Mouse (Mus musculus) liver, adult 2 months (tissue): Measurements from ENCODE around the gene Rangap1. TPM values are rescaled to one million over a fixed set of nuclear protein-coding genes. Genes with fewer than 3 reads are reported as not detected.

ENCODE experiments used
- DNase-seq: peaks from one replicate; pipeline ENCODE4 v3.0.0-alpha.2; 2011; ENCODE audit warnings: low read depth, low spot score; ENCODE audit errors: extremely low read depth
- H3K27ac ChIP-seq: fragments of 200-500 bp; replicated peaks from 2 replicates; pipeline ENCODE4 v1.5.1; 2012; ENCODE audit warnings: low read depth, mild to moderate bottlenecking, control low read depth, inconsistent platforms, low read length; ENCODE audit not compliant: insufficient read depth
- H3K27me3 ChIP-seq: fragments of 200-500 bp; 2 replicates; pipeline ENCODE4 v1.6.1; 2012; ENCODE audit warnings: mild to moderate bottlenecking, moderate library complexity, low read length, inconsistent platforms; ENCODE audit not compliant: control insufficient read depth, insufficient read depth
- H3K36me3 ChIP-seq: fragments of 200-500 bp; 2 replicates; pipeline ENCODE4 v1.6.1; 2012; ENCODE audit warnings: low read length, inconsistent platforms; ENCODE audit not compliant: control insufficient read depth, insufficient read depth
- H3K4me1 ChIP-seq: fragments of 200-500 bp; 2 replicates; pipeline ENCODE4 v1.6.1; 2011; ENCODE audit warnings: low read length; ENCODE audit not compliant: control insufficient read depth, insufficient read depth
- H3K4me3 ChIP-seq: fragments of 200-500 bp; 2 replicates; pipeline ENCODE4 v1.5.1; 2011; ENCODE audit warnings: low read depth, mild to moderate bottlenecking, control low read depth, low read length, moderate library complexity; ENCODE audit not compliant: insufficient read depth
- H3K79me2 ChIP-seq: fragments of 200-500 bp; 2 replicates; pipeline ENCODE4 v1.6.1; 2012; ENCODE audit warnings: inconsistent platforms, mild to moderate bottlenecking, low read length, moderate library complexity; ENCODE audit not compliant: control insufficient read depth, insufficient read depth
- H3K9ac ChIP-seq: fragments of 200-500 bp; 2 replicates; pipeline ENCODE4 v1.6.1; 2012; ENCODE audit warnings: low read depth, mild to moderate bottlenecking, control low read depth, inconsistent platforms, low read length
- CTCF ChIP-seq: fragments of 200-500 bp; IDR thresholded peaks from 2 replicates; pipeline ENCODE4 v1.5.1; 2011; ENCODE audit warnings: low read depth, low read length, control low read depth
- POLR2A ChIP-seq: fragments of 200-500 bp; IDR thresholded peaks from 2 replicates; pipeline ENCODE4 v1.6.1; 2011; ENCODE audit warnings: low read length, control low read depth; ENCODE audit not compliant: insufficient read depth; ENCODE audit errors: extremely low read depth
- WGBS: fragments of 180-500 bp; shearing (Covaris S2); methylation state at CpG from one replicate; pipeline ENCODE4 v1.1.7; 2018; 5-methylcytosine and 5-hydroxymethylcytosine counted together
- polyA plus RNA-seq: library from polyadenylated mRNA; depleted of rRNA; stranded (reverse); fragments of >200 nt; gene quantifications from 2 replicates; pipeline ENCODE4 v1.2.3, GENCODE M21; 2012
- total RNA-seq: library from RNA; depleted of rRNA; stranded (reverse); fragments of >200 nt; gene quantifications from 2 replicates; pipeline ENCODE4 v1.2.3, GENCODE M21; 2014

Rangap1 gene
- total and polyA plus RNA-seq, 2 experiments, result 24.8 to 32.8 TPM

- H3K9ac ChIP-seq, result no peak overlapping the region
- no peak for DNase-seq
- WGBS, result 73% methylated on average over 9 of the region's 9 CpGs
These were observed 20.3 kb upstream of the Rangap1 start for GRCm38 (mm10) chr15:81765651-81766050.

DNA sequence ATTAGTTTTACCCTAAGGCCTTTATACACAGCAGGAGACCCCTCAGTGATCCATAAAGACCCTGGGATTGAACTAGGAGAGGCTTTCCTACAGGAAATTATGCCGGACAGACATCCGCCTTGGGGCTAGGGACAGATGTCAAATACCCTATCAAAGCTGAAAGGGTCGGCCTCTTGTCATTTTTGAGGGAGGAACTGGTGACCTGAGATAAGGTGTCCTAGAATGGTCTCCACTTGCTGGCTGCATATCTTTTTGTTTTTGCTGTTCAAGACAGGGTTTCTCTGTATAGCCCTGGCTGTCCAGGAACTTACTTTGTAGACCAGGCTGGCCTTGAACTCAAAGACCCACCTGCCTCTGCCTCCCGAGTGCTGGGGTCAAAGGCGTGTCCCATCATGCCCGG, 19.2 kb upstream of the Rangap1 start:
- Histone ChIP-seq H3K79me2 (peaks cover 13% of the 10 kb centered on the region; the same call in 1 of the 2 replicates), H3K4me3 (no peak overlapping the region), H3K27ac (no peak overlapping the region), H3K36me3 (no peaks in the 10 kb centered on the region; the same call in 1 of the 2 replicates), H3K9ac (no peak overlapping the region), H3K27me3 (no peaks in the 10 kb centered on the region), H3K4me1 (peaks cover 5% of the 10 kb centered on the region; the same call in 1 of the 2 replicates)
- TF ChIP-seq POLR2A (no peak), CTCF (no peak)
- 89% methylated on average over 6 of the region's 6 CpGs for WGBS
- no peak for DNase-seq

More at GRCm38 (mm10) chr15:81765651-81766050, 20.3 kb upstream of the Rangap1 start:
- Histone ChIP-seq H3K79me2 (peaks cover 9% of the 10 kb centered on the region; the same call in 1 of the 2 replicates), H3K4me3 (no peak overlapping the region), H3K4me1 (peaks cover under 1% of the 10 kb centered on the region; the same call in 1 of the 2 replicates), H3K27ac (no peak overlapping the region), H3K36me3 (no peaks in the 10 kb centered on the region; the same call in 1 of the 2 replicates), H3K27me3 (no peaks in the 10 kb centered on the region)
- no peak for TF ChIP-seq CTCF
- TF ChIP-seq POLR2A, result no peak

DNA sequence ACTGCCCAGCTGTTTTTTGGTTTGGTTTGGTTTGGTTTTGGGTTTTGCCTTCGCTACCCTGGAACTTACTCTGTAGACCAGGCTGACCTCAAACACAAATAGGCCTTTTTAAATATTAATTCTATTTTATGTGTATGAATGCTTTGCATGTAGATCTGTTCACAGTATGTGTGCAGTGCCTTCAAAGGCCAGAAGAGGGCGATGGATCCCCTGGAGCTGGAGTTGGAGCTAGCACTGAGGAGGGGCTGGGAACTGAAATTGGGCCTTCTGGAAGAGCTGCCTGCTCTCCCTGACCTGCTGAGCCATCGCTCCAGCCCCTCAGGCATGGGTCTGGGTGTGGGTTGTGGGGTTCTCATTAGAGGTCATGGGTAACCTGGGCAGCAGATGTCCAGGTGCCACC, 16.6 kb upstream of the Rangap1 start:
- no peak overlapping the region for H3K4me3 ChIP-seq
- no peak overlapping the region for H3K27ac ChIP-seq
- H3K79me2 ChIP-seq, result peaks cover 13% of the 10 kb centered on the region; the same call in 1 of the 2 replicates
- no peak for DNase-seq
- H3K36me3 ChIP-seq, result no peaks in the 10 kb centered on the region
- H3K27me3 ChIP-seq, result no peaks in the 10 kb centered on the region
- H3K9ac ChIP-seq, result no peak overlapping the region
- peaks cover 5% of the 10 kb centered on the region; the same call in 1 of the 2 replicates for H3K4me1 ChIP-seq
- 95% methylated on average over 3 of the region's 3 CpGs for WGBS
- TF ChIP-seq CTCF, result 0 out of 2 replicates have a peak, but pooled peaks have one; percentile 9
- no peak for TF ChIP-seq POLR2A

DNA sequence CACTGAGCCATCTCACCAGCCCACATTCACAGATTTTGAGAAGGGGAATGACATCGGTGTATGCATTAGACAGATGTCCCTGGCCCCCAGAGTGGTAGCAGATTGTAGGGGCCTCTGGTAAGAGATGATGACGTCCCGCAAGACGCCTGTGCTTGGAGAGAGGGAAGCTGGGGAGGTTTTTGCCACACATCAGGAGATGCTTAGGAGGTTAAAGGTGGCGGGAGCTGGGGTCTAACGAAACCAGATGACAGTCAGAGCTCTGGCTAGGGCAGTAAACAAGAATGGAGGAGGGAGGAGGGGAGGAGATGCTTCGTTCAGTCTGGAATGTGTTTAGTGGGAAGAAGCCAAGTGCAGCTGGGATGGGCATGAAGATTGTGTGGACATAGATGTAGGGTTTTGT, 16.1 kb upstream of the Rangap1 start:
- no peak overlapping the region for H3K9ac ChIP-seq
- peaks cover 5% of the 10 kb centered on the region; the same call in 1 of the 2 replicates for H3K4me1 ChIP-seq
- no peaks in the 10 kb centered on the region for H3K36me3 ChIP-seq
- TF ChIP-seq CTCF (no peak), POLR2A (no peak)
- peaks cover 13% of the 10 kb centered on the region; the same call in 1 of the 2 replicates for H3K79me2 ChIP-seq
- H3K27ac ChIP-seq, result no peak overlapping the region
- 95% methylated on average over 7 of the region's 7 CpGs for WGBS
- H3K27me3 ChIP-seq, result no peaks in the 10 kb centered on the region
- no peak for DNase-seq
- no peak overlapping the region for H3K4me3 ChIP-seq

GRCm38 (mm10) chr15:81760361-81761079, 15.2 kb upstream of the Rangap1 start:
- H3K27me3 ChIP-seq, result no peaks in the 10 kb centered on the region
- H3K4me3 ChIP-seq, result no peak overlapping the region
- 90% methylated on average over 5 of the region's 5 CpGs for WGBS
- peak; percentile 83 for DNase-seq
- no peaks in the 10 kb centered on the region for H3K36me3 ChIP-seq
- H3K9ac ChIP-seq, result no peak overlapping the region
- H3K79me2 ChIP-seq, result peaks cover 11% of the 10 kb centered on the region; the same call in 1 of the 2 replicates
- no peak overlapping the region for H3K27ac ChIP-seq
- TF ChIP-seq POLR2A (no peak), CTCF (no peak)
- peaks cover 5% of the 10 kb centered on the region; the same call in 1 of the 2 replicates for H3K4me1 ChIP-seq

DNA sequence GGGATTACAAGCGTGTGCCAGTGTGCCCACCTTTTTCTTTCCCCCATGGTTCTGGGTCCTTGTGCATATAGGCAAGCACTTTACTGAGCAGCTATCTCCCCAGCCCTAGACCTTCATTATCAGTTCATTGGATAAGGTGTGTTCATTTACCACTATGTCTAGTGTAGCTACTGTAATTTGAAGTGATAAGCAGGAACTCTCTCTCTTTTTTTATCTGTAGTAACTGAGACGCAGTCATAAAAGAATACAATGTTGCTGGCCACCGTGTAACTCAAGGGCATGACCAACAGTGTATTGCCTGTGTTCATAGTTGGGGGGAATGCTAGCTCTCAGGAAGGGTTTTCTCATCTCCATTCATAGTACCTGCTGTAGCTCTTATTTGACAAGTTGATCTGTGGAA, 14.2 kb upstream of the Rangap1 start:
- Histone ChIP-seq H3K4me1 (peaks cover 5% of the 10 kb centered on the region; the same call in 1 of the 2 replicates), H3K36me3 (no peaks in the 10 kb centered on the region), H3K4me3 (no peak overlapping the region), H3K9ac (no peak overlapping the region), H3K27ac (no peak overlapping the region), H3K79me2 (peaks cover 12% of the 10 kb centered on the region; the same call in 1 of the 2 replicates), H3K27me3 (no peaks in the 10 kb centered on the region)
- 90% methylated on average over 3 of the region's 3 CpGs for WGBS
- no peak for DNase-seq
- TF ChIP-seq POLR2A, result no peak
